Mouse (Mus musculus): ENCODE measurements at regions not wholly inside any gene's neighbourhood (a gene's known extent, or its start where the extent isn't known, plus 50 kb on each side); places are given as distances from the start of the nearest gene placed in this dataset.

GRCm38 (mm10) chr9:120676771-120677170 lies 105.5 kb downstream of the Rpl14 start:
- DNase-seq (ENCODE audit: low spot score in 2 of 2), result no peak

GRCm38 (mm10) chr9:120677216-120677615 lies 106.0 kb downstream of the Rpl14 start:
- DNase-seq (ENCODE audit: low spot score in 2 of 2), result no peak

- no peak for DNase-seq (ENCODE audit: low spot score in 2 of 2)
These were observed 108.7 kb downstream of the Rpl14 start for GRCm38 (mm10) chr9:120679822-120680426.

- no peak for DNase-seq (ENCODE audit: low spot score in 2 of 2)
These were observed 110.2 kb downstream of the Rpl14 start for GRCm38 (mm10) chr9:120681404-120681803.

- no peak for DNase-seq (ENCODE audit: low spot score in 2 of 2)
These were observed 114.7 kb downstream of the Rpl14 start for GRCm38 (mm10) chr9:120685961-120686360.

- no peak for DNase-seq (ENCODE audit: low spot score in 2 of 2)
These were observed 117.8 kb downstream of the Rpl14 start for GRCm38 (mm10) chr9:120689025-120689424.

GRCm38 (mm10) chr9:120690510-120690909 lies 119.3 kb downstream of the Rpl14 start:
- DNase-seq (ENCODE audit: low spot score in 2 of 2), result no peak

GRCm38 (mm10) chr9:120690961-120691941 lies 120.0 kb downstream of the Rpl14 start:
- DNase-seq (ENCODE audit: low spot score in 2 of 2), result peak; percentile 67 to 70

- DNase-seq (ENCODE audit: low spot score in 2 of 2), result no peak
These were observed 120.7 kb downstream of the Rpl14 start for GRCm38 (mm10) chr9:120691971-120692401.

- no peak for DNase-seq (ENCODE audit: low spot score in 2 of 2)
These were observed 123.2 kb downstream of the Rpl14 start for GRCm38 (mm10) chr9:120694457-120694856.

- no peak for DNase-seq (ENCODE audit: low spot score in 2 of 2)
These were observed 124.7 kb downstream of the Rpl14 start for GRCm38 (mm10) chr9:120695966-120696365.

- DNase-seq (ENCODE audit: low spot score in 2 of 2), result no peak
These were observed 126.5 kb downstream of the Rpl14 start for GRCm38 (mm10) chr9:120697749-120698148.

GRCm38 (mm10) chr9:120699781-120700180 lies 128.5 kb downstream of the Rpl14 start:
- no peak for DNase-seq (ENCODE audit: low spot score in 2 of 2)

GRCm38 (mm10) chr9:120702836-120703235 lies 131.6 kb downstream of the Rpl14 start:
- DNase-seq (ENCODE audit: low spot score in 2 of 2), result no peak

- no peak for DNase-seq (ENCODE audit: low spot score in 2 of 2)
These were observed 132.2 kb downstream of the Rpl14 start for GRCm38 (mm10) chr9:120703291-120703930.

- peak in 1 of 2 experiments; percentile 79 for DNase-seq (ENCODE audit: low spot score in 2 of 2)
These were observed 135.4 kb downstream of the Rpl14 start for GRCm38 (mm10) chr9:120706562-120707198.

- DNase-seq (ENCODE audit: low spot score in 2 of 2), result no peak
These were observed 137.3 kb downstream of the Rpl14 start for GRCm38 (mm10) chr9:120708507-120708906.

GRCm38 (mm10) chr9:120709146-120709655 lies 138.0 kb downstream of the Rpl14 start:
- no peak for DNase-seq (ENCODE audit: low spot score in 2 of 2)

- DNase-seq (ENCODE audit: low spot score in 2 of 2), result no peak
These were observed 141.7 kb downstream of the Rpl14 start for GRCm38 (mm10) chr9:120712987-120713386.

- no peak for DNase-seq (ENCODE audit: low spot score in 2 of 2)
These were observed 144.4 kb downstream of the Rpl14 start for GRCm38 (mm10) chr9:120715665-120716121.

- no peak for DNase-seq (ENCODE audit: low spot score in 2 of 2)
These were observed 147.6 kb downstream of the Rpl14 start for GRCm38 (mm10) chr9:120718812-120719211.

Data from layer of hippocampus, postnatal 14 days (tissue).